Mouse (Mus musculus): ENCODE measurements at regions not wholly inside any gene's neighbourhood (a gene's known extent, or its start where the extent isn't known, plus 50 kb on each side); places are given as distances from the start of the nearest gene placed in this dataset.

DNA sequence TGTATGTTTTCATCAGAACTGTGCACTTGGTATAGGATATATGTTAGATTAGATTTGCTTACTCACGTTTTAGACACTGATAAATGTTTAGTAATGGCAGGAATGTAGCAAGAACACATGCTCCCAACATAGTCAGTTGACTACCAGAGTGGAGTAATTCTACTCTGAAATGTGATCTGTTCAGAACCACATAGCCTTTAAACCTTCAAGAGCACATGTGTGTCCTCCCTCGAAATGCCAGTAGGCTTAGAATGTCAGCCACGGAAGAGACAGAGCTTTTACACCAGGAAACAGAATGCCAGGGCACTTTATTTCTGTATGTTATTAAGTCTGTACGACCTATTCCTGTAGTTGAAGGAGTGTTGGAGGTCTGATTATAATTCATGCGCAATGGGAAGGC, 51.3 kb upstream of the Cd28 start:
- DNase-seq (ENCODE audit: low spot score) (no peak), ATAC-seq (ENCODE audit: low read depth) (no peak)
- Histone ChIP-seq H3K9ac (ENCODE audit: low read depth, low read length) (no peak overlapping the region), H3K9me3 (ENCODE audit: control insufficient read depth, low read length) (no peaks in the 10 kb centered on the region), H3K4me2 (ENCODE audit: low read depth, low read length) (no peak overlapping the region), H3K27ac (replicated peaks; ENCODE audit: low read depth, low read length) (no peak overlapping the region), H3K36me3 (ENCODE audit: control insufficient read depth, insufficient read depth, low read length) (no peaks in the 10 kb centered on the region), H3K27me3 (replicated peaks; ENCODE audit: control insufficient read depth, insufficient read depth, low read length) (no peaks in the 10 kb centered on the region), H3K4me3 (ENCODE audit: low read depth, low read length) (no peak overlapping the region), H3K4me1 (ENCODE audit: control insufficient read depth, insufficient read depth, low read length) (peaks cover 9% of the 10 kb centered on the region)
- WGBS: 56% methylated on average over 5 of the region's 5 CpGs

DNA sequence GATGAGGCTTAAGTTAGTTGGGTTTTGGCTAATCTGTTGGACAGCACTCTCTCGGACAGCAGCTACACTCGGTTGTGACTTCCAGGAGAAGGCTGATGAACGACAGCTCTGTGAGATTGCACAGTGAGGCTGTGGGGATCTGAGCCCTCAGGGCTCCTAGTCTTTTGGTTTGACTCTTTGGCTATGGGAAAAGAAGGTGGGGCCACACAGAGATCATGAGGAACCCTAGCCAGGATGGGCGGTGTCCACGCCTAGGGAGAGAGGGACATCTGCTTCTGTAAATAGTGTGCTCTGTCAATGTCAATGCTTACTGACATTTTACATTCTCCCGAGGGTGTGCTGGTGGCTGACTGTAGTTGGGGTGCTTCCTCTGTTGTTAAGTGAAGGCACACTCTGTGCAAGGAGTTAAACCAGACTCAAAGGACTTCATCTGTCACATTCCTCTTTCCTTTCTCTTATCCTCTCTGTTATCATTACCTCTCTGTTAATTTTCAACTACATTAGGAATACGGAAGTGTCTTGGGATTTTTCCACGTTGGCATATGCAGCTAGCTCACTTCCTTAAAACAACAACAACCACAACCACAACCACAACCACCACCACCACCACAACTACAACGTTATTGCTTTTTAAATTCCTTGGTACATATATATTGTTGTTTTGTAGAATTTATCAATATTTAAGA, 54.2 kb upstream of the Cd28 start:
- 43% methylated on average over 9 of the region's 9 CpGs for WGBS
- ATAC-seq (ENCODE audit: low read depth) (no peak), DNase-seq (ENCODE audit: low spot score) (no peak)
- Histone ChIP-seq H3K9ac (ENCODE audit: low read depth, low read length) (no peak overlapping the region), H3K27me3 (replicated peaks; ENCODE audit: control insufficient read depth, insufficient read depth, low read length) (no peaks in the 10 kb centered on the region), H3K4me1 (ENCODE audit: control insufficient read depth, insufficient read depth, low read length) (0 out of 2 replicates have a peak, but pooled peaks cover 2% of the 10 kb centered on the region), H3K36me3 (ENCODE audit: control insufficient read depth, insufficient read depth, low read length) (no peaks in the 10 kb centered on the region), H3K9me3 (ENCODE audit: control insufficient read depth, low read length) (no peaks in the 10 kb centered on the region), H3K4me3 (ENCODE audit: low read depth, low read length) (no peak overlapping the region), H3K27ac (replicated peaks; ENCODE audit: low read depth, low read length) (no peak overlapping the region), H3K4me2 (ENCODE audit: low read depth, low read length) (no peak overlapping the region)

DNA sequence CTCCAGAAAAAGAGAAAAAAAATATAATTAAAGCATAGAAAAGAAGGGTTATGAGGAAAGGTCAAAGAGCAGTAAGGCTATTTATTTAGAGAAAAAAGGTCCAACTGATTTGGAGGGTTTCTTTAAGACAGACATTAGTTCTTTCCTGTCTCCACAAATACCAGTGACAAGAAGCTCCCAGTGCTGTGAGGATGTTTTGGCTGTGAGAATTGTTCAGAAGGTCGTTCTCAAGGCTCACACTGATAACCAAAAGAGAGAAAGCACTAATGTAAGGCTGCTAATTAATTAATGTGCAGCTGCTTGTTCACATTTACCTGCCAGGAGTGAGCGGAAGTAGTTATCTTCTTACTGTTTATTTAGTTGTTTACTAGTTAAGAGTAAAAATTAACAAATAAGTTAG, 54.7 kb upstream of the Cd28 start:
- no peak overlapping the region for H3K9ac ChIP-seq (ENCODE audit: low read depth, low read length)
- H3K27ac ChIP-seq (replicated peaks; ENCODE audit: low read depth, low read length): no peak overlapping the region
- no peaks in the 10 kb centered on the region for H3K27me3 ChIP-seq (replicated peaks; ENCODE audit: control insufficient read depth, insufficient read depth, low read length)
- DNase-seq (ENCODE audit: low spot score): no peak
- ATAC-seq (ENCODE audit: low read depth): no peak
- no peaks in the 10 kb centered on the region for H3K36me3 ChIP-seq (ENCODE audit: control insufficient read depth, insufficient read depth, low read length)
- WGBS: 51% methylated on average over 2 of the region's 2 CpGs
- H3K4me3 ChIP-seq (ENCODE audit: low read depth, low read length): no peak overlapping the region
- no peak overlapping the region for H3K4me2 ChIP-seq (ENCODE audit: low read depth, low read length)
- no peaks in the 10 kb centered on the region for H3K9me3 ChIP-seq (ENCODE audit: control insufficient read depth, low read length)
- H3K4me1 ChIP-seq (ENCODE audit: control insufficient read depth, insufficient read depth, low read length): 0 out of 2 replicates have a peak, but pooled peaks cover 2% of the 10 kb centered on the region

DNA sequence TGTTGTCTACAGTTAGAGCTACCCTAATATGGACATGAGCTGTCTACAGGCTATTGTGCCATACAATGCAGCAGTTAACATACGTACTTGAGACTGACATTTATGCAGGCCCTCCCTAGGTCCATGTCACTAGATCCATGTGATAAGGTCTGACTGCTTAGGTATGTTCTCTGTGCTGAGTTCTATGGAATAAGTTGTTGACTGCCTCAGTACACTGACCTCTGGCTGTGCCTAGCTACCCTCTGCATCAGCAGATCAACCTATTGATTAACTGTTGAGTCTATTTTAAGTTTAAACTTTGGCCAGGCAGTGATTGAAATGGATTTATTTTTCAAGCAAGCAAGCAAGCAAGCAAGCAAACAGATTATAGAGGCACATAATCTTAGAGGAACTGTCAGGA, 57.0 kb upstream of the Cd28 start:
- WGBS: 91% methylated on average over 1 of the region's 1 CpGs
- no peak for DNase-seq (ENCODE audit: low spot score)

DNA sequence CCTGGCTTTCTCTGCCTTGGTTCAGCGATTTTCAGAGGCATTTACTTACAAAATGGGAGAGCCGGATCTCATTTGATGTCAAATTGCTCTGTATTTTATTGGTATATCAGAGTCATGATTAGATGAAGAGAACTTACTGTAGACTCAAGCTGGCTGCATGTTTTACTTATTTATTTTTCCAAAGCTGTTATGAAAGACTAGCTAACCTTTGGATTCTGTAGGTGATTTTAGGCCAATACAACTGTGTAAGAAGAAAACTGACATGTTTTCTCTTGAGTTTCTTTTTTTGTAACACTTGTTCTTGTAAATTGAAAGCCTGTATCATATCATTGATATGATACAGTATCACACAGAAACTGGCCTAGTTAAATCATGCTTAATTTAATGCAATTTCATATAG, 57.6 kb upstream of the Cd28 start:
- no peak for DNase-seq (ENCODE audit: low spot score)
- Histone ChIP-seq H3K4me1 (ENCODE audit: control insufficient read depth, insufficient read depth, low read length) (0 out of 2 replicates have a peak, but pooled peaks cover 2% of the 10 kb centered on the region), H3K36me3 (ENCODE audit: control insufficient read depth, insufficient read depth, low read length) (no peaks in the 10 kb centered on the region), H3K4me3 (ENCODE audit: low read depth, low read length) (no peak overlapping the region), H3K9me3 (ENCODE audit: control insufficient read depth, low read length) (no peaks in the 10 kb centered on the region), H3K27me3 (replicated peaks; ENCODE audit: control insufficient read depth, insufficient read depth, low read length) (no peaks in the 10 kb centered on the region), H3K4me2 (ENCODE audit: low read depth, low read length) (no peak overlapping the region), H3K27ac (replicated peaks; ENCODE audit: low read depth, low read length) (no peak overlapping the region), H3K9ac (ENCODE audit: low read depth, low read length) (no peak overlapping the region)
- no peak for ATAC-seq (ENCODE audit: low read depth)
- WGBS: 69% methylated on average over 2 of the region's 2 CpGs

More for the DNA sequence above, 57.0 kb upstream of the Cd28 start:
- no peaks in the 10 kb centered on the region for H3K36me3 ChIP-seq (ENCODE audit: control insufficient read depth, insufficient read depth, low read length)
- ATAC-seq (ENCODE audit: low read depth): no peak
- no peak overlapping the region for H3K4me3 ChIP-seq (ENCODE audit: low read depth, low read length)
- H3K4me1 ChIP-seq (ENCODE audit: control insufficient read depth, insufficient read depth, low read length): 0 out of 2 replicates have a peak, but pooled peaks cover 2% of the 10 kb centered on the region
- H3K9ac ChIP-seq (ENCODE audit: low read depth, low read length): no peak overlapping the region
- no peaks in the 10 kb centered on the region for H3K27me3 ChIP-seq (replicated peaks; ENCODE audit: control insufficient read depth, insufficient read depth, low read length)
- no peaks in the 10 kb centered on the region for H3K9me3 ChIP-seq (ENCODE audit: control insufficient read depth, low read length)
- H3K4me2 ChIP-seq (ENCODE audit: low read depth, low read length): no peak overlapping the region
- no peak overlapping the region for H3K27ac ChIP-seq (replicated peaks; ENCODE audit: low read depth, low read length)

DNA sequence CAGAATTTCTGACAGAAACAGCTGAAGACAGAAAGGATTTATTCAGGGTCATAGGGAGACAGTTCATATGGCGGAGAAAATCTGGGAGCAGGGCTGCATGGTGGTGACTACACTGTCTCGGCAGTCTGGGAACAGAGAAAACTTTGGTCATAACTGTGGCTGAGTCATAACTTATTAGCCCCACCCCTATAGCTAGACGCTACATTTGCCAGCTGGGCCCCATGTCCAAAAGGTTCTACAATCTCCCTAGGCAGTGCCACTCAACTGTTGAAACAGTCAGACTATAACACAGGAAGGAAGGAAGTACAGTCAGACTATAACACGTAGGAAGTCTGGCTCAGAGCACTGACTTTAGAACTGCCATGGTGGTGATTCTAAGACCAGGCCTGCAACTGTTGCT, 58.2 kb upstream of the Cd28 start:
- WGBS: 72% methylated on average over 4 of the region's 4 CpGs
- ATAC-seq (ENCODE audit: low read depth): no peak
- Histone ChIP-seq H3K4me1 (ENCODE audit: control insufficient read depth, insufficient read depth, low read length) (0 out of 2 replicates have a peak, but pooled peaks cover 2% of the 10 kb centered on the region), H3K9ac (ENCODE audit: low read depth, low read length) (no peak overlapping the region), H3K4me3 (ENCODE audit: low read depth, low read length) (no peak overlapping the region), H3K27me3 (replicated peaks; ENCODE audit: control insufficient read depth, insufficient read depth, low read length) (no peaks in the 10 kb centered on the region), H3K9me3 (ENCODE audit: control insufficient read depth, low read length) (no peaks in the 10 kb centered on the region), H3K36me3 (ENCODE audit: control insufficient read depth, insufficient read depth, low read length) (no peaks in the 10 kb centered on the region), H3K27ac (replicated peaks; ENCODE audit: low read depth, low read length) (no peak overlapping the region), H3K4me2 (ENCODE audit: low read depth, low read length) (no peak overlapping the region)
- DNase-seq (ENCODE audit: low spot score): no peak

DNA sequence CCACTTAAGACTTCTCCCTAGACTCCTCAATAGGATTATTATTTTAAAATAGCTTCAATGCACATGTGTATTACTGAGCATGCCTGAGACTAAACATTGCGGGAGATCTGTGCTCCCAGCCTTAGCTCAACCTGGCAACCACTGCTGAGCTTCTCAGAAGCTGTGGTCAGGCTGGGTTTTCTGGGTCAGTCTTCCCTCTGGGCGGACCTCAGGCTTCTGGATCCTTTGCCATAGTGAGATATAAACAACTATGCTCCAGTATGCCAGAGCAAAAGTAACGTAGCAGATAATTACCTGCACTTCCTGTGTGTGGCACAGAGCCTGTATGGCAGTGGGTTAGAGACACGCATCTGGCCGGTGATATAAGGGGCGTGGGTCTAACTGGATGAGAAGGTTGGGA, 59.1 kb upstream of the Cd28 start:
- H3K4me1 ChIP-seq (ENCODE audit: control insufficient read depth, insufficient read depth, low read length): 0 out of 2 replicates have a peak, but pooled peaks cover 2% of the 10 kb centered on the region
- H3K9me3 ChIP-seq (ENCODE audit: control insufficient read depth, low read length): no peaks in the 10 kb centered on the region
- WGBS: 70% methylated on average over 6 of the region's 6 CpGs
- no peak overlapping the region for H3K4me2 ChIP-seq (ENCODE audit: low read depth, low read length)
- no peak overlapping the region for H3K4me3 ChIP-seq (ENCODE audit: low read depth, low read length)
- H3K27ac ChIP-seq (replicated peaks; ENCODE audit: low read depth, low read length): no peak overlapping the region
- DNase-seq (ENCODE audit: low spot score) (no peak), ATAC-seq (ENCODE audit: low read depth) (no peak)
- H3K27me3 ChIP-seq (replicated peaks; ENCODE audit: control insufficient read depth, insufficient read depth, low read length): no peaks in the 10 kb centered on the region
- H3K36me3 ChIP-seq (ENCODE audit: control insufficient read depth, insufficient read depth, low read length): no peaks in the 10 kb centered on the region
- H3K9ac ChIP-seq (ENCODE audit: low read depth, low read length): no peak overlapping the region

DNA sequence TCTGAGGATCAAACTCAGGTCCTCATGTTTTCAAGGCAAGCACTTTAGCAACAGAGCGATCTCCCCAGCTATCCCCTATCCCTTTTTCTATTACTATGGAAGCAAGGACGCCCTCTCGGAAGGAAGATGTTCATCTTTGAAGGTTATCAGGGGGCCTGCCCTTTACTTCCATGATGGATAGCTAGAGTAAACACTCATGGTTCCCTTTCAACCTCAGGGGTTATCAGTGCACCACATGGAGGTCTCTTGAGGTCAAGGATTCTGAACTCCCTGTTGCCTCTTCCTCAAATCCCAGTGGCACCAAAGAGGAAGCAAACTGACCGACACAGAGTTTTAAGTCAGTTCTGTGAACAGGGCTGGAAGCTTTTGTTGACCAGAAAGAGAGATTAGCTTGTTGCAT, 59.6 kb upstream of the Cd28 start:
- no peaks in the 10 kb centered on the region for H3K36me3 ChIP-seq (ENCODE audit: control insufficient read depth, insufficient read depth, low read length)
- no peak overlapping the region for H3K27ac ChIP-seq (replicated peaks; ENCODE audit: low read depth, low read length)
- H3K4me2 ChIP-seq (ENCODE audit: low read depth, low read length): no peak overlapping the region
- H3K9ac ChIP-seq (ENCODE audit: low read depth, low read length): no peak overlapping the region
- H3K9me3 ChIP-seq (ENCODE audit: control insufficient read depth, low read length): no peaks in the 10 kb centered on the region
- no peaks in the 10 kb centered on the region for H3K4me1 ChIP-seq (ENCODE audit: control insufficient read depth, insufficient read depth, low read length)
- DNase-seq (ENCODE audit: low spot score) (no peak), ATAC-seq (ENCODE audit: low read depth) (no peak)
- 64% methylated on average over 4 of the region's 4 CpGs for WGBS
- H3K27me3 ChIP-seq (replicated peaks; ENCODE audit: control insufficient read depth, insufficient read depth, low read length): no peaks in the 10 kb centered on the region
- no peak overlapping the region for H3K4me3 ChIP-seq (ENCODE audit: low read depth, low read length)
